Mouse (Mus musculus) midbrain, postnatal 0 days (tissue): ENCODE results near the gene Arhgap25. TPM values are rescaled to one million over a fixed set of nuclear protein-coding genes. Genes with fewer than 3 reads are reported as not detected.
"Not testable (repeated sequence)": the region's sequence is repeated elsewhere in the genome, so short reads cannot be mapped to it uniquely, and the experiment has no call there.

Source experiments
- ATAC-seq: fragments of 200-750 bp; cut with Nextera tagmentation; 2 replicates; pipeline ENCODE4 v1.8.0; 2017; ENCODE audit warnings: moderate number of reproducible peaks, mild to moderate bottlenecking, moderate TSS enrichment, moderate library complexity; ENCODE audit not compliant: low FRiP score
- DNase-seq: peaks from one replicate; pipeline ENCODE4 v3.0.0-alpha.2; 2015; ENCODE audit warnings: low spot score
- H3K27ac ChIP-seq: fragments of 300-500 bp; sonication (generic); 2 replicates; pipeline ENCODE4 v1.5.1; 2014; ENCODE audit warnings: low read depth, mild to moderate bottlenecking, low read length, mixed read lengths
- H3K27me3 ChIP-seq: fragments of 300-500 bp; sonication (generic); 2 replicates; pipeline ENCODE4 v1.6.1; 2014; ENCODE audit warnings: low read length, control low read depth, mixed read lengths; ENCODE audit not compliant: insufficient read depth
- H3K36me3 ChIP-seq: fragments of 300-500 bp; sonication (generic); 2 replicates; pipeline ENCODE4 v1.6.1; 2014; ENCODE audit warnings: low read length, control low read depth, mixed read lengths; ENCODE audit not compliant: insufficient read depth
- H3K4me1 ChIP-seq: fragments of 300-500 bp; sonication (generic); 2 replicates; pipeline ENCODE4 v1.6.1; 2014; ENCODE audit warnings: mild to moderate bottlenecking, control low read depth, antibody characterized with exemption, low read length, mixed read lengths; ENCODE audit not compliant: insufficient read depth
- H3K4me2 ChIP-seq: fragments of 300-500 bp; sonication (generic); 2 replicates; pipeline ENCODE4 v1.6.1; 2014; ENCODE audit warnings: low read depth, mild to moderate bottlenecking, low read length, mixed read lengths; ENCODE audit not compliant: poor library complexity, severe bottlenecking
- H3K4me3 ChIP-seq: fragments of 300-500 bp; sonication (generic); 2 replicates; pipeline ENCODE4 v1.5.1; 2014; ENCODE audit warnings: low read depth, mild to moderate bottlenecking, low read length, moderate library complexity
- H3K9ac ChIP-seq: fragments of 300-500 bp; sonication (generic); replicated peaks from 2 replicates; pipeline ENCODE4 v1.6.1; 2014; ENCODE audit warnings: mild to moderate bottlenecking, low read length, moderate library complexity, mixed read lengths; ENCODE audit not compliant: poor library complexity, severe bottlenecking
- H3K9me3 ChIP-seq: fragments of 300-500 bp; sonication (generic); 2 replicates; pipeline ENCODE4 v1.6.1; 2016; ENCODE audit warnings: low read length, control low read depth
- CTCF ChIP-seq: IDR thresholded peaks from 2 replicates; pipeline ENCODE4 v1.5.1; 2016; ENCODE audit warnings: antibody characterized with exemption, mild to moderate bottlenecking
- WGBS: fragments of 180-500 bp; shearing (Covaris S2); extraction: QIAGEN DNeasy Blood & Tissue Kit; methylation state at CpG from one replicate; pipeline ENCODE4 v1.1.7; 2014; 5-methylcytosine and 5-hydroxymethylcytosine counted together
- polyA plus RNA-seq: library from polyadenylated mRNA; unstranded; fragments of >200 nt; fragmentation: Nextera tagmentation; extraction: Ambion mirVana; gene quantifications from 2 replicates; pipeline ENCODE4 v1.2.1, GENCODE M21; 2015
- total RNA-seq: library from RNA; depleted of rRNA; stranded (reverse); fragments of >200 nt; gene quantifications from 2 replicates; pipeline ENCODE4 v1.2.3, GENCODE M21; 2014

The Arhgap25 gene
- total and polyA plus RNA-seq, 2 experiments from 2014 or later: 0.93 to 1.2 TPM

GRCm38 (mm10) chr6:87522236-87522635 lies 10.8 kb downstream of the Arhgap25 start:
- no peaks in the 10 kb centered on the region for H3K27me3 ChIP-seq
- no peaks in the 10 kb centered on the region for H3K4me1 ChIP-seq
- TF ChIP-seq CTCF: peak; percentile 88
- no peak overlapping the region for H3K9ac ChIP-seq
- H3K4me3 ChIP-seq: no peak overlapping the region
- no peak for ATAC-seq
- H3K36me3 ChIP-seq: no peaks in the 10 kb centered on the region
- no peaks in the 10 kb centered on the region; the same call in 1 of the 2 replicates for H3K9me3 ChIP-seq
- 24% methylated on average over 3 of the region's 3 CpGs for WGBS
- peak; percentile 67 for DNase-seq
- H3K4me2 ChIP-seq: no peak overlapping the region
- no peak overlapping the region for H3K27ac ChIP-seq

- not testable (repeated sequence) for ATAC-seq, H3K9ac ChIP-seq, H3K4me3 ChIP-seq, H3K27ac ChIP-seq, H3K9me3 ChIP-seq, DNase-seq, H3K4me1 ChIP-seq, H3K36me3 ChIP-seq, H3K27me3 ChIP-seq, H3K4me2 ChIP-seq
- WGBS: 84% methylated on average over 6 of the region's 6 CpGs
Observed at GRCm38 (mm10) chr6:87521705-87522104, 11.4 kb downstream of the Arhgap25 start.

- Histone ChIP-seq H3K9me3 (no peaks in the 10 kb centered on the region; the same call in 1 of the 2 replicates), H3K9ac (no peak overlapping the region), H3K4me3 (no peak overlapping the region), H3K27me3 (no peaks in the 10 kb centered on the region), H3K4me1 (no peaks in the 10 kb centered on the region), H3K4me2 (no peak overlapping the region), H3K27ac (no peak overlapping the region), H3K36me3 (no peaks in the 10 kb centered on the region)
- no peak for ATAC-seq
- no peak for DNase-seq
- no peak for TF ChIP-seq CTCF
- WGBS: 86% methylated on average over 8 of the region's 8 CpGs
Observed at GRCm38 (mm10) chr6:87520572-87520971, 12.5 kb downstream of the Arhgap25 start.

GRCm38 (mm10) chr6:87519809-87520208 lies 13.2 kb downstream of the Arhgap25 start:
- H3K9ac ChIP-seq: no peak overlapping the region
- H3K36me3 ChIP-seq: no peaks in the 10 kb centered on the region
- no peak overlapping the region for H3K27ac ChIP-seq
- ATAC-seq (no peak), DNase-seq (no peak)
- no peaks in the 10 kb centered on the region; the same call in 1 of the 2 replicates for H3K9me3 ChIP-seq
- WGBS: 92% methylated on average over 11 of the region's 11 CpGs
- no peak overlapping the region for H3K4me2 ChIP-seq
- no peak overlapping the region for H3K4me3 ChIP-seq
- no peak for TF ChIP-seq CTCF
- H3K4me1 ChIP-seq: no peaks in the 10 kb centered on the region
- H3K27me3 ChIP-seq: no peaks in the 10 kb centered on the region

GRCm38 (mm10) chr6:87518622-87519021 lies 14.4 kb downstream of the Arhgap25 start:
- H3K4me1 ChIP-seq: no peaks in the 10 kb centered on the region
- no peaks in the 10 kb centered on the region; the same call in 1 of the 2 replicates for H3K9me3 ChIP-seq
- DNase-seq (no peak), ATAC-seq (no peak)
- no peak overlapping the region for H3K9ac ChIP-seq
- no peak overlapping the region for H3K4me2 ChIP-seq
- no peak overlapping the region for H3K4me3 ChIP-seq
- WGBS: 94% methylated on average over 10 of the region's 10 CpGs
- H3K27ac ChIP-seq: no peak overlapping the region
- no peaks in the 10 kb centered on the region for H3K36me3 ChIP-seq
- no peak for TF ChIP-seq CTCF
- H3K27me3 ChIP-seq: no peaks in the 10 kb centered on the region

- WGBS: 84% methylated on average over 4 of the region's 4 CpGs
- Histone ChIP-seq H3K4me1 (no peaks in the 10 kb centered on the region), H3K9ac (no peak overlapping the region), H3K27ac (no peak overlapping the region), H3K27me3 (no peaks in the 10 kb centered on the region), H3K36me3 (no peaks in the 10 kb centered on the region), H3K4me3 (no peak overlapping the region), H3K4me2 (no peak overlapping the region), H3K9me3 (no peaks in the 10 kb centered on the region; the same call in 1 of the 2 replicates)
- TF ChIP-seq CTCF: no peak
- DNase-seq (no peak), ATAC-seq (no peak)
Observed at GRCm38 (mm10) chr6:87517753-87518409, 15.2 kb downstream of the Arhgap25 start.
